Comparison of ENCODE assay signal across 26 mouse cellular contexts in the genomic region with DNA sequence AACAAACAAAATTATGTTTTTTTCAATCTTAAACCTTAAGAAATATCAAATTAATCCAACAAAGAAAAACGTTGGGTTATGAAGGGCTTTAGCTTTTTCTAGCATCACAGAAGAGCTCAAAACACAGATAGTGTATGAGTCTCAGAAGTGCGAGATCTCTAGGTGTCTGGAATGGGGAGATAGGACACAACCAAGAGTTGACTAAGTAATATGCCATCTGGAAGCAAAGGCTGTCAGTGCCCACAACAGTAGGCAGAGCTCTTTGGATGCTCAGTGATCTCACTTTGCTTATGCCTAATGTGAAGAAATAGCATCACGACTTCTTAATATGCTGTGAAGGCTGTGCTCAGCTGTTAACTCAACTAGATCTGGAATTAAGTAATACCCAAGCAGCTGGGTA.
DNase-seq lines count a peak whose midpoint lies in the region; ATAC-seq and TF ChIP-seq lines count a peak whose summit lies in the region.
"Had no signal": no experiment of that assay in that cellular context is flagged by ENCODE, and none has a peak within 500 bp of the region (broad histone marks: within the 10 kb centered on the region; RNA-seq: fewer than 3 reads in every experiment).

No protein-coding gene starts in this region.

- no peak for TF ChIP-seq CTCF in intestine, postnatal 0 days (IDR thresholded peaks at IDR 0.05; ENCODE audit: low read depth)

- H3K4me1 ChIP-seq in liver, embryonic 11.5 days (replicated peaks; ENCODE audit: control insufficient read depth, insufficient read depth, low read length): no peaks in the 10 kb centered on the region; the same call in 1 of the 2 replicates
- H3K4me1 ChIP-seq in liver, embryonic 16.5 days (ENCODE audit: control insufficient read depth, low read depth, low read length): peaks cover 6% of the 10 kb centered on the region; the same call in 1 of the 2 replicates
- H3K4me1 ChIP-seq in heart, embryonic 11.5 days (ENCODE audit: control insufficient read depth, insufficient read depth, low read length): peaks cover 3% of the 10 kb centered on the region; the same call in 1 of the 2 replicates
- no peaks in the 10 kb centered on the region for H3K4me1 ChIP-seq in intestine, postnatal 0 days (replicated peaks; ENCODE audit: control insufficient read depth, insufficient read depth, low read length)
- H3K4me1 ChIP-seq: limb, embryonic 15.5 days had no signal

- 62% methylated on average over 3 of the region's 3 CpGs for WGBS in liver, embryonic 11.5 days
- WGBS in liver, embryonic 16.5 days (ENCODE audit: insufficient replicate concordance): 42% methylated on average over 3 of the region's 3 CpGs
- 78% methylated on average over 3 of the region's 3 CpGs for WGBS in heart, embryonic 11.5 days (ENCODE audit: insufficient replicate concordance)
- WGBS in intestine, postnatal 0 days: 91% methylated on average over 3 of the region's 3 CpGs

- H3K9me3 ChIP-seq in liver, embryonic 11.5 days (ENCODE audit: control insufficient read depth, low read length): no peaks in the 10 kb centered on the region
- no peaks in the 10 kb centered on the region for H3K9me3 ChIP-seq in liver, embryonic 16.5 days (replicated peaks; ENCODE audit: control insufficient read depth, low read length)
- no peaks in the 10 kb centered on the region for H3K9me3 ChIP-seq in heart, embryonic 11.5 days (replicated peaks; ENCODE audit: control insufficient read depth, low read length)
- H3K9me3 ChIP-seq in intestine, postnatal 0 days (ENCODE audit: control insufficient read depth): no peaks in the 10 kb centered on the region
- H3K9me3 ChIP-seq: forebrain, embryonic 10.5 days; forebrain, embryonic 15.5 days; heart, embryonic 13.5 days; limb, embryonic 15.5 days had no signal

- DNase-seq in lung, postnatal 10 days: peak; percentile 10
- DNase-seq in lung, adult 18-20 months: no peak
- DNase-seq in liver, embryonic 11.5 days (ENCODE audit: low spot score): no peak
- DNase-seq in urinary bladder, adult 2 months (ENCODE audit: low spot score): no peak
- DNase-seq: adrenal gland, postnatal 36 days; cerebellum, adult 2 months; cerebellum, postnatal 25 days; heart, adult 2 months; heart, postnatal 10 days; kidney, adult 11 months; kidney, postnatal 25 days; left cerebral cortex, postnatal 4 days; lung, postnatal 4 days; midbrain, embryonic 14.5 days; retina, postnatal 1 day; right cerebral cortex, postnatal 14 days; thymus, adult 18-20 months; thymus, postnatal 25 days had no signal

- no peak overlapping the region for H3K4me3 ChIP-seq in liver, embryonic 11.5 days (ENCODE audit: low read depth, low read length)
- no peak overlapping the region for H3K4me3 ChIP-seq in liver, embryonic 16.5 days (ENCODE audit: low read depth, low read length)
- H3K4me3 ChIP-seq in heart, embryonic 11.5 days (ENCODE audit: low read depth, low read length): no peak overlapping the region
- H3K4me3 ChIP-seq in intestine, postnatal 0 days (ENCODE audit: low read depth, low read length): no peak overlapping the region
- H3K4me3 ChIP-seq: forebrain, embryonic 10.5 days; forebrain, embryonic 15.5 days; heart, adult 2 months; heart, embryonic 13.5 days; limb, embryonic 15.5 days had no signal

- no peaks in the 10 kb centered on the region for H3K27me3 ChIP-seq in liver, embryonic 11.5 days (replicated peaks; ENCODE audit: control insufficient read depth, insufficient read depth, low read length)
- H3K27me3 ChIP-seq in liver, embryonic 16.5 days (ENCODE audit: control insufficient read depth, insufficient read depth, low read depth, low read length): no peaks in the 10 kb centered on the region
- H3K27me3 ChIP-seq in heart, embryonic 11.5 days (ENCODE audit: control insufficient read depth, insufficient read depth, low read length): no peaks in the 10 kb centered on the region
- no peaks in the 10 kb centered on the region for H3K27me3 ChIP-seq in intestine, postnatal 0 days (replicated peaks; ENCODE audit: control insufficient read depth, insufficient read depth, low read length)
- H3K27me3 ChIP-seq: forebrain, embryonic 15.5 days; heart, embryonic 13.5 days; limb, embryonic 15.5 days had no signal

- H3K27ac ChIP-seq in liver, embryonic 11.5 days (ENCODE audit: low read depth, low read length): no peak overlapping the region
- peak overlapping the region; percentile 67 for H3K27ac ChIP-seq in liver, embryonic 16.5 days (ENCODE audit: low read length)
- H3K27ac ChIP-seq in heart, embryonic 11.5 days (ENCODE audit: low read depth, low read length): no peak overlapping the region
- H3K27ac ChIP-seq in intestine, postnatal 0 days (ENCODE audit: low read depth, low read length): no peak overlapping the region
- H3K27ac ChIP-seq: forebrain, embryonic 10.5 days; heart, adult 2 months; heart, embryonic 13.5 days; hindbrain, embryonic 14.5 days; limb, embryonic 15.5 days had no signal

- no peak overlapping the region for H3K9ac ChIP-seq in liver, embryonic 11.5 days (ENCODE audit: low read depth, low read length)
- H3K9ac ChIP-seq in liver, embryonic 16.5 days (ENCODE audit: low read depth, low read length): no peak overlapping the region
- H3K9ac ChIP-seq in heart, embryonic 11.5 days (ENCODE audit: low read depth, low read length): no peak overlapping the region
- H3K9ac ChIP-seq in intestine, postnatal 0 days (ENCODE audit: low read depth, low read length): no peak overlapping the region
- H3K9ac ChIP-seq: forebrain, embryonic 15.5 days; heart, embryonic 13.5 days; hindbrain, embryonic 14.5 days; limb, embryonic 15.5 days had no signal

- no peak overlapping the region for H3K4me2 ChIP-seq in liver, embryonic 11.5 days
- no peak overlapping the region for H3K4me2 ChIP-seq in liver, embryonic 16.5 days (ENCODE audit: low read depth, low read length)
- no peak overlapping the region for H3K4me2 ChIP-seq in heart, embryonic 11.5 days
- H3K4me2 ChIP-seq in intestine, postnatal 0 days (replicated peaks; ENCODE audit: low read depth): no peak overlapping the region
- H3K4me2 ChIP-seq: forebrain, embryonic 15.5 days; heart, embryonic 13.5 days; hindbrain, embryonic 14.5 days; limb, embryonic 15.5 days had no signal

- no peaks in the 10 kb centered on the region for H3K36me3 ChIP-seq in liver, embryonic 11.5 days (ENCODE audit: control insufficient read depth, insufficient read depth, low read length)
- H3K36me3 ChIP-seq in liver, embryonic 16.5 days (ENCODE audit: control insufficient read depth, insufficient read depth): no peaks in the 10 kb centered on the region
- no peaks in the 10 kb centered on the region for H3K36me3 ChIP-seq in heart, embryonic 11.5 days (ENCODE audit: control insufficient read depth, insufficient read depth, low read length)
- H3K36me3 ChIP-seq in intestine, postnatal 0 days (ENCODE audit: control insufficient read depth, insufficient read depth): no peaks in the 10 kb centered on the region
- H3K36me3 ChIP-seq: forebrain, embryonic 10.5 days; forebrain, embryonic 15.5 days; heart, embryonic 13.5 days; limb, embryonic 15.5 days had no signal

- peak; percentile 74 for ATAC-seq in liver, embryonic 11.5 days (replicated peaks; ENCODE audit: low FRiP score)
- ATAC-seq in liver, embryonic 16.5 days (ENCODE audit: low read depth): peak; percentile 87
- ATAC-seq in heart, embryonic 11.5 days (replicated peaks; ENCODE audit: insufficient number of reproducible peaks, low FRiP score, low TSS enrichment): no peak
- ATAC-seq in intestine, postnatal 0 days: no peak
- ATAC-seq: forebrain, embryonic 15.5 days had no signal

Comparison
In these comparisons a context has a peak if more than half of its experiments do, and no peak if none do; other contexts are left out.
1. ATAC-seq: peak in liver, embryonic 11.5 days (single experiment) and liver, embryonic 16.5 days (single experiment); none in heart, embryonic 11.5 days (single experiment) and intestine, postnatal 0 days (single experiment).